Mouse (Mus musculus) frontal cortex, postnatal 14 days (tissue): ENCODE measurements around the gene Acp5.
"Not testable (repeated sequence)": the region's sequence is repeated elsewhere in the genome, so short reads cannot be mapped to it uniquely, and the experiment has no call there.

Experiments used
- DNase-seq, 2 experiments: peaks; one replicate each; pipeline ENCODE4 v3.0.0; 2022; ENCODE audit warnings: low spot score in 2 of 2

Gene Acp5

GRCm38 (mm10) chr9:22135644-22136390 is at the start of gene Acp5:
Gene Acp5, minus strand, starts transcription at chr9:22135711.
- DNase-seq, result no peak

- no peak for DNase-seq
Measured at GRCm38 (mm10) chr9:22172318-22172717, 36.8 kb upstream of the Acp5 start.

GRCm38 (mm10) chr9:22169327-22169726 is 33.8 kb upstream of the Acp5 start:
- no peak for DNase-seq

GRCm38 (mm10) chr9:22167751-22168150 is 32.2 kb upstream of the Acp5 start:
- no peak for DNase-seq

GRCm38 (mm10) chr9:22166686-22167085 is 31.2 kb upstream of the Acp5 start:
- DNase-seq, result no peak

- DNase-seq, result no peak
Measured at GRCm38 (mm10) chr9:22165964-22166363, 30.5 kb upstream of the Acp5 start.

GRCm38 (mm10) chr9:22164711-22165668 is 29.5 kb upstream of the Acp5 start:
- DNase-seq, result peak; percentile 21 to 46

- no peak for DNase-seq
Measured at GRCm38 (mm10) chr9:22162912-22163311, 27.4 kb upstream of the Acp5 start.

- no peak for DNase-seq
Measured at GRCm38 (mm10) chr9:22162305-22162704, 26.8 kb upstream of the Acp5 start.

- no peak for DNase-seq
Measured at GRCm38 (mm10) chr9:22161299-22161698, 25.8 kb upstream of the Acp5 start.

- peak in 1 of 2 experiments; percentile 6 for DNase-seq
Measured at GRCm38 (mm10) chr9:22157516-22158265, 22.2 kb upstream of the Acp5 start.

- peak; percentile 95 to 97 for DNase-seq
Measured at GRCm38 (mm10) chr9:22156497-22157245, 21.2 kb upstream of the Acp5 start, which contains the start of gene Pigyl. Gene Pigyl, plus strand, starts transcription at chr9:22156846.

- DNase-seq, result peak in 1 of 2 experiments; percentile 56
Measured at GRCm38 (mm10) chr9:22155614-22156013, 20.1 kb upstream of the Acp5 start.

- no peak for DNase-seq
Measured at GRCm38 (mm10) chr9:22153810-22154209, 18.3 kb upstream of the Acp5 start.

- DNase-seq, result no peak
Measured at GRCm38 (mm10) chr9:22150946-22151345, 15.4 kb upstream of the Acp5 start.

- not testable (repeated sequence) for DNase-seq
Measured at GRCm38 (mm10) chr9:22150249-22150693, 14.8 kb upstream of the Acp5 start.

- no peak for DNase-seq
Measured at GRCm38 (mm10) chr9:22149426-22150248, 14.1 kb upstream of the Acp5 start.

GRCm38 (mm10) chr9:22144304-22144965 is 8.9 kb upstream of the Acp5 start:
- no peak for DNase-seq
